Mouse (Mus musculus) heart, postnatal 0 days (tissue): ENCODE measurements around the gene Sp100. TPM values are rescaled to one million over a fixed set of nuclear protein-coding genes. Genes with fewer than 3 reads are reported as not detected.
"Not testable (repeated sequence)": the region's sequence is repeated elsewhere in the genome, so short reads cannot be mapped to it uniquely, and the experiment has no call there.

Experiments used
- ATAC-seq: fragments of 200-750 bp; cut with Nextera tagmentation; 2 replicates; pipeline ENCODE4 v1.8.0; 2017; ENCODE audit warnings: low read depth, moderate number of reproducible peaks, moderate library complexity; ENCODE audit not compliant: insufficient read depth
- DNase-seq: peaks from one replicate; pipeline ENCODE4 v3.0.0-alpha.2; 2016; ENCODE audit warnings: low spot score
- H3K27ac ChIP-seq: fragments of 300-500 bp; sonication (generic); 2 replicates; pipeline ENCODE4 v1.5.1; 2014; ENCODE audit warnings: low read depth, mild to moderate bottlenecking
- H3K27me3 ChIP-seq: fragments of 300-500 bp; sonication (generic); 2 replicates; pipeline ENCODE4 v1.6.1; 2014; ENCODE audit warnings: low read length, mixed read lengths; ENCODE audit not compliant: control insufficient read depth, insufficient read depth
- H3K36me3 ChIP-seq: fragments of 300-500 bp; sonication (generic); replicated peaks from 2 replicates; pipeline ENCODE4 v1.6.1; 2014; ENCODE audit warnings: low read length, mixed read lengths; ENCODE audit not compliant: control insufficient read depth, insufficient read depth
- H3K4me1 ChIP-seq: fragments of 300-500 bp; sonication (generic); 2 replicates; pipeline ENCODE4 v1.6.1; 2014; ENCODE audit warnings: antibody characterized with exemption; ENCODE audit not compliant: control insufficient read depth, insufficient read depth
- H3K4me2 ChIP-seq: fragments of 300-500 bp; sonication (generic); 2 replicates; pipeline ENCODE4 v1.6.1; 2014; ENCODE audit warnings: low read depth, mild to moderate bottlenecking, low read length, moderate library complexity
- H3K4me3 ChIP-seq: fragments of 300-500 bp; sonication (generic); 2 replicates; pipeline ENCODE4 v1.5.1; 2014; ENCODE audit warnings: low read depth, low read length
- H3K9ac ChIP-seq: fragments of 300-500 bp; sonication (generic); replicated peaks from 2 replicates; pipeline ENCODE4 v1.6.1; 2014; ENCODE audit warnings: low read depth, low read length, mixed read lengths
- H3K9me3 ChIP-seq: fragments of 300-500 bp; sonication (generic); replicated peaks from 2 replicates; pipeline ENCODE4 v1.6.1; 2016; ENCODE audit warnings: low read length; ENCODE audit not compliant: control insufficient read depth
- WGBS: fragments of 180-500 bp; shearing (Covaris S2); extraction: QIAGEN DNeasy Blood & Tissue Kit; methylation state at CpG from one replicate; pipeline ENCODE4 v1.1.7; 2014; 5-methylcytosine and 5-hydroxymethylcytosine counted together
- polyA plus RNA-seq: library from polyadenylated mRNA; unstranded; fragments of >200 nt; fragmentation: Nextera tagmentation; extraction: Ambion mirVana; gene quantifications from 2 replicates; pipeline ENCODE4 v1.2.1, GENCODE M21; 2015
- total RNA-seq: library from RNA; depleted of rRNA; stranded (reverse); fragments of >200 nt; gene quantifications from 2 replicates; pipeline ENCODE4 v1.2.3, GENCODE M21; 2014; ENCODE audit warnings: low replicate concordance

Sp100 gene
- total and polyA plus RNA-seq, 2 experiments from 2014 or later: 7.2 to 9.2 TPM

DNA sequence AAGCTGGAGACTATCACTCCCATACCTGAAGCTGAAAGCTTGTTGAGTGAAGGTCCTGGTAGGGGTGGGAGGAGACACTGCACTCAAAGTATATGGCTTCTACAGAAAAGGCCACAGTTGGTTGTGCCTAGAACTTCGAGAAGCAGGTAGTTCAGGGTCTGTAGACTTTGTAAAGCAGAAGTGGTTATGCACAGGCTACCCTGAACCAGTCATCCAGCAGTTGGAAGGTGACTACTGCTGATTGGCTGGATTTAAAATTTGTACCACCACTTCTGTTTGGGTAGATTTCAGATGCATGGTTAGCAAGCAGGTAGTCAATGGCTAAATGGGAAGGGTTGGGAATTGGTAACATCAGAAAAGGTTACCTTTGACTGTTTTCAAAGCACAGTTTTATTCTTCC, 31.1 kb upstream of the Sp100 start:
- not testable (repeated sequence) for ATAC-seq, DNase-seq
- WGBS: 71% methylated on average over 1 of the region's 1 CpGs

DNA sequence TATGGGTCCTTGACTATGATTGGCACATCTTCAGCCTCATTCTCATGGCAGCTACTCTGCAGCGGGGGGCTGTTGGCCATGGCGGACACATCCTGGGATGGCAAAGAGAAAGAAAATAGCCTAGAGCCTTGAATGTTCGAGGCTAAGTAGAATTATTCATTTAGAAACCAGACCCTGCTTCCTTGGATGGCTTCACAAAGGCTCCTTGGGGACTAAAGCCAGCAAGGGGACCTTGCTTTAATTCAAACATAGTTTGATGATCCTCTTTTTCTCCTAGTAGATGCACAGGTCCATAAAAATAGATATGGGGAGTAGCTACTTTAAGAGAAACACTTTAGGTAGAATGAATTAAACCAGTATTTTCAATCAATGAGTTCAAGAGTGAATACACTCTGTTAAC, 12.9 kb upstream of the Sp100 start:
- H3K27me3 ChIP-seq, H3K4me2 ChIP-seq, H3K27ac ChIP-seq, H3K36me3 ChIP-seq, H3K9ac ChIP-seq, DNase-seq, ATAC-seq, H3K9me3 ChIP-seq, H3K4me1 ChIP-seq, H3K4me3 ChIP-seq: not testable (repeated sequence)
- WGBS: 59% methylated on average over 3 of the region's 3 CpGs

More for the DNA sequence above, 31.1 kb upstream of the Sp100 start:
- H3K4me3 ChIP-seq, H3K9ac ChIP-seq, H3K4me1 ChIP-seq, H3K27me3 ChIP-seq, H3K27ac ChIP-seq, H3K4me2 ChIP-seq, H3K9me3 ChIP-seq, H3K36me3 ChIP-seq: not testable (repeated sequence)

DNA sequence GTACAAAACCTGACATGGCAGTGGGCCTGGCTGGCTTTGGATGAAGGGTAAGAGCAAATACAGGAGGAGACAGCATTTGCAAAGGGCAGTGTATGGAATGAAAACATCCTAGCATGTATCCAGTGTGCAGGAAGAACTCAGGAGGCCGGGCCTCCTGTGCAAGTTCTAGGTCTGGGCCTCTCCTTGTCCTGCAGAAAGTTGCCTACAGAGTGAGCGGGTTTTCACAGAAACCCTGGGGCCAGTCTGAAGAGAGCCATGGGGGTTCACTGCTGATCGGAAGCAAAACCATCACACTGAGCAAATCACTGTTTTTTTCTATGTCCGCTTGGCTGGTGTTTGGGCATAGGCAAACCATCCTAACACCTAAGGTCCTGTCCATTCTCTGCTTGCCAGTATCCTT, 11.6 kb upstream of the Sp100 start:
- not testable (repeated sequence) for H3K36me3 ChIP-seq, H3K4me1 ChIP-seq, H3K9me3 ChIP-seq, DNase-seq, H3K4me3 ChIP-seq, H3K27ac ChIP-seq, H3K4me2 ChIP-seq, ATAC-seq, H3K27me3 ChIP-seq, H3K9ac ChIP-seq
- WGBS: 72% methylated on average over 4 of the region's 4 CpGs

DNA sequence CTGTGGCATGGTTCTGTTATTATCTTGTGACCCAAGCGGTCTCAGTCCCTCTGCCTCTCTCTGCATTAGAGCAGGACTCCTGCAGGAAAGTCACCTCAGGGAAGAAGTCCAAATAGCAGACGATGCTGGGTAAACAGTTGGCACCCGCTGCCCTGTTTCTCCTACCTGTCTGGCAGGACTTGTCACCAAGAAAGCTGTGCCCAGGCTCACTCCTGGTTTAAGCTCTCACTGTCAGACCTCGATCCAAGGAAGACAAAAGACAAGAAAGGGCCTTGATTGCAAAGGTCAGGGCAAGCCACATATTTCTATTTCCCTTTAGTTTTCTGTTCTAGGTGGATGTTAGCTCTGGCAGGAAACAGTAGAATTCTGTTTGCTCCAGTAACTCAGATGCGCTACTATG, 736 bp downstream of the Sp100 start:
- not testable (repeated sequence) for H3K4me1 ChIP-seq, H3K27me3 ChIP-seq, DNase-seq, H3K9me3 ChIP-seq, ATAC-seq, H3K36me3 ChIP-seq, H3K27ac ChIP-seq, H3K4me2 ChIP-seq, H3K9ac ChIP-seq, H3K4me3 ChIP-seq
- WGBS: 77% methylated on average over 3 of the region's 5 CpGs

DNA sequence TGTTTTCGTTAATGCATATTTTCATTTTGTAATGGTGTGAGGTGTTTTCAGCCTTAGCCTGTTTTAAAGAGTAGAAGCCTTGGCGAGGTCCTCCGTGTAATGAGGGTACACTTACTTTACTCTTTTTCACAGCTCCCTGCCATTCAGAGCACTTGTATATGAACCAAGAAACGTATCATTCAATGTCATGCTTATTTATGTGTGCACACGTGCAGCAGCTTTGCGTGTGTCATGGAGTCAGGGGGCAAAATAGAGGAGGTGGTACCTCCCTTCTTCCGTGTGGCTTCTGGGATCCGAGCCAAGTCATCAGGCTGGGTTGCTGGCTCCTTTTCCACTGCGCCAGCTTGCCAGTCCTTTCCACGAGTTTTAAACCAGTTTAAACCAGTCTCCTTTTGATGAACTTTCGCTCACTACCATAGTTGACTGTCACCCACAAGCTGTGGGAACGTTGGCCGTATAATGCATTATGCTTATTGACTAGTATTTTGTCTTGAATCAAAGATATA, 2.0 kb downstream of the Sp100 start:
- not testable (repeated sequence) for H3K9me3 ChIP-seq, H3K4me3 ChIP-seq, DNase-seq, H3K27ac ChIP-seq, H3K36me3 ChIP-seq, H3K4me1 ChIP-seq, H3K27me3 ChIP-seq, H3K4me2 ChIP-seq, H3K9ac ChIP-seq, ATAC-seq
- WGBS: 72% methylated on average over 13 of the region's 13 CpGs

DNA sequence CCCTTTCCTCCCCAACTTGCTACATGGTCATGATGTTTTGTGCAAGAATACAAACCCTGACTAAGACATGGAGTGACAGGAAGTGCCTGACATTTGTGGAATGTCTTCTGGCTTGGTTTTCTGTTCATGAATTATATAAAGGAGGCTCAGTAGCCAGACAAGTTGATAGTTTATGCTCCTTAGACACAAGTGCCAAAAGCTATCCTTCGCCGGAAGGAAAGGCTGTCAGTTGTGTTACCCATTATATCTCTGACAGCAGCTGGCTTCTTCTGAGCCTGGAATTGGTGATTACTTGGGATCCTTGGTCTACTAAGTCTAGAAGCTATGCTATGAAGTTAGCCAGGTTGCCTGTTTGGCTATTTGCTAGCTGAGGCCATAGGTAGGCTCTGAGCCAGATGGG, 7.4 kb downstream of the Sp100 start:
- not testable (repeated sequence) for H3K4me1 ChIP-seq, DNase-seq, H3K4me2 ChIP-seq, H3K36me3 ChIP-seq, H3K9ac ChIP-seq, H3K27ac ChIP-seq, ATAC-seq, H3K27me3 ChIP-seq, H3K4me3 ChIP-seq, H3K9me3 ChIP-seq
- 85% methylated on average over 2 of the region's 2 CpGs for WGBS
